Mouse (Mus musculus) c-Kit-positive CD71-positive TER-119-negative erythroid progenitor cells, embryonic 14.5 days (primary cell): ENCODE measurements around the gene Npdc1.

Experiments used
- DNase-seq: peaks from one replicate; pipeline ENCODE4 v3.0.0-alpha.2; 2013; ENCODE audit warnings: low read depth

Npdc1 gene

DNA sequence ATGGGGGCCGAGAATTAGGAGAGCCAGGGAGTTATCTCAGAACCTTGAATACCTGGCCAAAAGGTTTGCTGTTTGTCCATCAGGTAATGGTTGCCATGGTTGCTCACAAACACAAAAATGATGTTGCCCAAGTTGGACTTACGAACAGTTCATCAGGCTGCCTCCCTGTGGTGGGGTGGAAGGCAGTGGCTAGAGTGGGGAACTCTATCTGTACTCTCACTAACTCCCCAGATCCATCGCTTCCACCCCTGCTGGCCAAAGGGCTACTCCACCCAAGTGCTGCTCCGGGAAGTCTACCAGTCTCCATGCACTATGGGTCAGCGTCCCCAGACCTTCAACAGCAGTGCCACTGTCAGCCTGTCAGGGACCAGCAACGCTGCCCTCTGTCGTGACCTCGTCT lies at the start of gene Npdc1:
Npdc1 (plus strand) TSS at position 301 of the 400 bp plus-strand sequence.
- DNase-seq: no peak

GRCm38 (mm10) chr2:25349499-25349898 lies 49.7 kb upstream of the Npdc1 start:
- no peak for DNase-seq

DNA sequence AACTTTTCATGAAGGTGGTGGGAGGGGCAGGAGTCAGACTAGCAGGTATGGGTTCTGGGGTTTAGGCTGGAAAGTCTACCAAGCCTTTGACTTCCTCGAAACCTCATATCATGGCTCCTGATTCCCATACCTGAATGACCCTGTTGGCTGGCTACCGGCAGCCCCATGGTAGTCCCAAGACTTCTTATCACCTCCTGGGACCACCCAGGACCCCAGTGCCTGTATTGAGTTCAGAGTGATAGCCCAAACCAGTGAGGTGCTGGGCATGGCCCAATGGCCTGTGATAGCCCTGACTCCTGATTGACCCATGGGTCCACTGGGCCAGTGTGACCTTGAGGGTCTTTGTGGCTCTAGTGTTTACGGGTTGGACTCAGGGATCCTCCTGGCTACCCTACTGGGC lies 48.5 kb upstream of the Npdc1 start:
- DNase-seq: no peak

DNA sequence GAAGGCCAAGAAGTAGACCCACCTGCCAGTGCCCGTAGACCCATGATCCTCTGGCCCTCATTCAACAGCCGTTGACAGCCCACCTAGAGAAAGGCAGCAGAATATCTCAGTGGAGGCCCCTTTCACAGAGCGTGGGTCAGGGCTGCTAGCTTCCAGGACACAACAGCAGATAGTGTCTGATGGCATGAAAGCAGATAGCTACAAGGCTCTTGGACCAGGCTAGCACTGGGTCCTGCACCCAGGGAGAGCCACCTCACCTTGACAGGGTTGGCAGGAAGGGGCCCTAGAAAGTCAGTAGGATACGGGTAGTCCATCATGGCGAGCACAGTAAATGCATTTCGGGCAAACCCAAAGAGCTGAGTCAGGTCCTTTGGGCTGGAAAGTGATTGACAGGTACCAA lies 44.9 kb upstream of the Npdc1 start:
- no peak for DNase-seq

DNA sequence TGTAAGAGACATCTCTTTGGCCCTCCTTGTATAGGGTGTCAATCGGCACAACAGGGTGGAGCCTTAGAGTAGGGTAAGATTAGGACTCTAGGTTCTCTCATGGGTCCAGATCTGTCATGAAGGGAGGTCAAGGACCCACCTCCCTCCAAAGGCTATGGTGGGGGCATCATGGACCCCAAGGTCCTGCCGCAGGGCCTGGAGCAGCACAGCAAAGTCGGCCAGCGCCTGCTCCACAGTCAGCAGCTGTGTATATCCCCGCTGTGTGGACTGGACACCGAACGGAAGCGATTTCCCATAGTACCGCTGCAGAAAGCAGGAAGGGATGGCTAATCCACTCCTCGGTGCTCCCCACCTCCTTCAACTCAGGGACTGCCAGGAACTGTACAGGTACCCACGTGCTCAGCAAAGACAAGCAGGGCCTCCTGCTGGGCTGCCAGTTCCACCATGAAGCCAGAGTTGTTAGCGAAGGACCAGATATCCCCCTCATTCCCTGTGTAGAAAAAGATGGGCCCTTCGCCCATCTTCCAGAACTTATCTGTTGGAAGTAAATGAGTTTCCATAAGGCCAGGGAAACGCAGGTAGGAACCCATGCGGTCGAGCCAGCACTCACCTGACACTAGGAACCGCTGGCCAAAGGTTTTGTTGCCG lies 43.6 kb upstream of the Npdc1 start:
- DNase-seq: no peak

- peak; percentile 85 for DNase-seq
Measured at GRCm38 (mm10) chr2:25356208-25357079, 42.7 kb upstream of the Npdc1 start, which contains the start of gene Dpp7. Gene Dpp7 (minus strand): TSS chr2:25356359.

- DNase-seq: no peak
Measured at GRCm38 (mm10) chr2:25359848-25360247, 39.3 kb upstream of the Npdc1 start.

GRCm38 (mm10) chr2:25363478-25364178 lies 35.5 kb upstream of the Npdc1 start:
- no peak for DNase-seq

GRCm38 (mm10) chr2:25364313-25364712 lies 34.8 kb upstream of the Npdc1 start:
- DNase-seq: no peak

DNA sequence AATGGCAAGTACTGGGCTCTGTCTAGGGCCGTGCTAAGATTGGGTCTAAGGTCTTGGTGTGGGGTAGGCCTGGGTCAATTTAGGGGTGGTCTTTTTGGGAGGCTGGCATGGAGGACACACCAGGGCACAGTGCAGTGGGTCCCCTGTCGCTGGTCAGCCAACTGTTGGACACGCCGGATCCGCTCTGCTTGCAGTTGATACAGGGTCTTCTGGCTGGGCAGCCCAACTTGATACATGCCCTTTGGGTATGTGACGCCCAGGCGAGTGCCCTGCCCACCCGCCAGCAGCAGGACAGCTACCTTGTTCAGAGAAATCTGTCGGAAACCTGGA lies 34.4 kb upstream of the Npdc1 start:
- DNase-seq: no peak

DNA sequence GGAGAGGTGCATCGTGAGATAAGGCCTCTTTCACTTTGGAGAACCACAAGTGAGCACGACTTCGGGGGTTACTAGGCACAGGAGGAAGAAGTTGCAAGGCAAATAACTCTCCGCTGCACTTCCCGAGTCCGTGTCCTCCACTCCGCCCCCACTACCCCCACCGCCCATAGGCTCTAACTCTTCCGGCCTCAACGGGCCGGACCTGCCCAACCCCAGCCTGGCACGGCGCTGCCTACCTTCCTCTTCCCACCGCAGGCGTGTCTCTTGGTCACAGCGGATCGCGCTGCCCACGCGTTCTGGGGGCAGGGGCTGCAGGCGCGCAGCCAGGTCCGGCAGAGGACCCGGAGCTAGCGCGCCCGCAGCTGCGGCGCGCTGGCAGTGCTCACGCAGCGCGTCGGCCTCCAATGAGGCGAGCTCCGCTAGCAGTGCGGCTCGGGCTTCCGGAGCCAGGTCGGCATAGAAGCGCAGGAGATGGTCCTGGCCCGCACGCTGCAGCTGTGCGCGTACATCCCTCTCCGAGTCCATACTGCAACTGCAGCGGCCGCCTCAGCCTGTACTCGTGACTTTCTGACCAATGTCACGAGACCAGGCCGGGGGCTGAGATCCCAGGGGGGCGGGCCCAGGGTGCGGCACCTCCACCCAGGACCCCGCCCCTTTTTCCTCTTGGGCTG lies 33.9 kb upstream of the Npdc1 start, which contains the start of gene Uap1l1:
Uap1l1 (minus strand) TSS at position 592 of the 671 bp plus-strand sequence.
- DNase-seq: no peak

GRCm38 (mm10) chr2:25369996-25370395 lies 29.2 kb upstream of the Npdc1 start:
- peak; percentile 60 for DNase-seq

GRCm38 (mm10) chr2:25371764-25372643 lies 27.1 kb upstream of the Npdc1 start, which contains the start of gene Sapcd2:
Gene Sapcd2 (plus strand): TSS chr2:25372321.
- DNase-seq: peak; percentile 86

DNA sequence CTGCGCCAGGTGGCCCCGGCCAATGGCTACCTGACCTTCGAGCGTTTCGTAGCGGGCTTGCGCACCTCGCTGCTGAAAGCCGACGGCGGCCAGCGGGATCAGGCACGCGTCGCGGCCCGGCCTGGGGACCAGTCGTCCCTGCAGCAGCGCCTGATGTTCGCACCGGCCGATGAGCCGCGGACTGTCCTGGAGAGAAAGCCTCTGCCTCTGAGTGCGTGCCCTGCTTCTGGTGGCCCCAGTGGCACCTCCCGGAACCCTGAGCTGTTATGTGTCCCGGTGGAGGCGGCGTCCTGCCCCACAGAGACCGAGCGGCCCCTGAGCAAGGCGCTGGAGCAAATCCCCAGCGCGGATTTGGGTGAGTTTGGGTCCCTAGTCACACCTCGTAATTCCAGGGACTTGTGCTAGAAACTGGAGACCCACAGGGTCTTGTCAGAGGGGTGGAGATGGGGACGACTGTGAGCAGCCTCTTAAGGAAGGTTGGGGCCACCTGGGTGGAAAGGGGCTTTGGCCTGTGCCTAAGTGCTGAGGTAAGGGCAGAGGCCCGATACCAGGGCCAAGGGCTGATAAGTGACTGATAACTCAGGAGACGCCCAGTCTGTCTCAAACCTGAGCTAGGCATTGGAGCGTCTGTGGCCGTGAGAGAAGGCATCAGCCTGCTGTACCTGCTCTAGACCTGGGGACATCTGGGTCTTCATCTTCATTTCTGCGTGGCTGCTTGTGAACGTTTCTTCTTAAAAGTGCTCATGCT lies 26.3 kb upstream of the Npdc1 start:
- peak; percentile 56 for DNase-seq

- no peak for DNase-seq
Measured at GRCm38 (mm10) chr2:25373431-25373830, 25.7 kb upstream of the Npdc1 start.

DNA sequence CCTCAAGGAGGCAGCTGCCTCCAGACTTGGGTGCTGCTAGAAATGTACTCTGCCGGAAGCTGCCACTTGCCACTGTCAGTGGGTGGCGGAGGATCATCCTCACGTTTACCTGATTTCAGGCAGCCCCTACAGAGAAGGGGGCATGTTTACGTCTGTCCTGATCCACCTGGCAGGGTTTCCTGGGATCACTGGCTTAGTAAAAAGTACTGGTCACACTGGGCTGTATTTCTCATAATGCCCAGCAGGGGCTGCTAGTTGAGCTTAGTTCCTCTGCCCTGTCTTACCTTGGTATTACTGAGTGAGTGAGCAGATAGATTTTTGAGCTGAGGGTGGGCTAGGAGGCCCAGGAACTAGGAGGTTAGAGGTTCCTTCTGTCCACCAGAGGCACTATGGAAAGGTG lies 22.6 kb upstream of the Npdc1 start:
- DNase-seq: no peak

- DNase-seq: no peak
Measured at GRCm38 (mm10) chr2:25384492-25384891, 14.7 kb upstream of the Npdc1 start.

GRCm38 (mm10) chr2:25391266-25391665 lies 7.9 kb upstream of the Npdc1 start:
- no peak for DNase-seq

GRCm38 (mm10) chr2:25394281-25395221 lies 4.6 kb upstream of the Npdc1 start:
- DNase-seq: no peak
